Mouse (Mus musculus) activated CD4-positive, CD25-positive, alpha-beta regulatory T cell, adult 9 weeks (primary cell): ENCODE data around the gene Gng3. TPM values are rescaled to one million over a fixed set of nuclear protein-coding genes. Genes with fewer than 3 reads are reported as not detected.

Experiments used
- polyA plus RNA-seq: library from polyadenylated mRNA; unstranded; fragments of 100-300 nt; shearing (Covaris generic); gene quantifications from one replicate; pipeline ENCODE4 v1.2.1, GENCODE M21; 2017

The Gng3 gene
- 0.35 TPM for polyA plus RNA-seq

GRCm38 (mm10) chr19:8839103-8839907 lies at the start of gene Gng3:
Gene Gng3 (minus strand): TSS chr19:8839194.

GRCm38 (mm10) chr19:8883616-8884015 lies 44.6 kb upstream of the Gng3 start, which contains the start of the genes Lbhd1 and Gm49403:
Gene Lbhd1 (plus strand): TSS chr19:8883732.
Gene Gm49403 (plus strand): TSS chr19:8883930.

GRCm38 (mm10) chr19:8880311-8881033 lies 41.5 kb upstream of the Gng3 start, which contains the start of gene Uqcc3:
Gene Uqcc3 (minus strand): TSS chr19:8880923.

GRCm38 (mm10) chr19:8871267-8872186 lies 32.5 kb upstream of the Gng3 start, which contains the start of gene Ubxn1:
Gene Ubxn1 (plus strand): TSS chr19:8871496.

GRCm38 (mm10) chr19:8850402-8850901 lies 11.5 kb upstream of the Gng3 start, which contains the start of gene Lrrn4cl:
Gene Lrrn4cl (plus strand): TSS chr19:8850768.

GRCm38 (mm10) chr19:8837251-8837791 lies 1.7 kb downstream of the Gng3 start, which contains the start of gene Bscl2:
Gene Bscl2 (plus strand): TSS chr19:8837467.

GRCm38 (mm10) chr19:8829660-8830059 lies 9.3 kb downstream of the Gng3 start, which contains the start of gene AC129217.1:
Gene AC129217.1 (plus strand): TSS chr19:8829773.

GRCm38 (mm10) chr19:8819596-8820423 lies 19.2 kb downstream of the Gng3 start, which contains the start of gene Hnrnpul2:
Gene Hnrnpul2 (plus strand): TSS chr19:8820010.

GRCm38 (mm10) chr19:8818801-8819595 lies 20.0 kb downstream of the Gng3 start, which contains the start of gene Ttc9c:
Gene Ttc9c (minus strand): TSS chr19:8819333.

GRCm38 (mm10) chr19:8802130-8802821 lies 36.7 kb downstream of the Gng3 start, which contains the start of gene Zbtb3:
Gene Zbtb3 (plus strand): TSS chr19:8802555.

GRCm38 (mm10) chr19:8798264-8798946 lies 40.6 kb downstream of the Gng3 start, which contains the start of gene Polr2g:
Gene Polr2g (minus strand): TSS chr19:8798577.

Other genes with a start within 250 kb of the Gng3 start
- gene Slc22a8, start 247.9 kb downstream of the Gng3 start, polyA plus RNA-seq, result not detected
- not detected for gene Slc22a6, start 221.2 kb downstream of the Gng3 start, polyA plus RNA-seq
- gene Chrm1, start 175.4 kb downstream of the Gng3 start, polyA plus RNA-seq, result not detected
- 127 TPM for gene Slc3a2, start 115.8 kb downstream of the Gng3 start, polyA plus RNA-seq
- gene Wdr74, start 103.4 kb downstream of the Gng3 start, polyA plus RNA-seq, result 84.1 TPM
- gene 1700092M07Rik, start 98.5 kb downstream of the Gng3 start, polyA plus RNA-seq, result 3.2 TPM
- gene Stx5a, start 97.8 kb downstream of the Gng3 start, polyA plus RNA-seq, result 169 TPM
- gene Nxf1, start 82.1 kb downstream of the Gng3 start, polyA plus RNA-seq, result 265 TPM
- 102 TPM for gene Tmem223, start 68.2 kb downstream of the Gng3 start, polyA plus RNA-seq
- gene Tmem179b, start 64.7 kb downstream of the Gng3 start, polyA plus RNA-seq, result 170 TPM
- gene Taf6l, start 52.8 kb downstream of the Gng3 start, polyA plus RNA-seq, result 5.1 TPM
- gene Polr2g, start 40.6 kb downstream of the Gng3 start, polyA plus RNA-seq, result 164 TPM
- 3.8 TPM for gene Zbtb3, start 36.6 kb downstream of the Gng3 start, polyA plus RNA-seq
- gene Ttc9c, start 19.9 kb downstream of the Gng3 start, polyA plus RNA-seq, result 54.6 TPM
- 8.4 TPM for gene Hnrnpul2, start 19.2 kb downstream of the Gng3 start, polyA plus RNA-seq
- gene AC129217.1, start 9.4 kb downstream of the Gng3 start, polyA plus RNA-seq, result not detected
- 105 TPM for gene Bscl2, start 1.7 kb downstream of the Gng3 start, polyA plus RNA-seq
- not detected for gene Lrrn4cl, start 11.6 kb upstream of the Gng3 start, polyA plus RNA-seq
- gene Ubxn1, start 32.3 kb upstream of the Gng3 start, polyA plus RNA-seq, result 159 TPM
- 84.5 TPM for gene Uqcc3, start 41.7 kb upstream of the Gng3 start, polyA plus RNA-seq
- gene Lbhd1, start 44.5 kb upstream of the Gng3 start, polyA plus RNA-seq, result 110 TPM
- not detected for gene Gm49403, start 44.7 kb upstream of the Gng3 start, polyA plus RNA-seq
- gene 1810009A15Rik, start 49.7 kb upstream of the Gng3 start, polyA plus RNA-seq, result 59.2 TPM
- not detected for gene Gm49416, start 49.7 kb upstream of the Gng3 start, polyA plus RNA-seq
- gene Ints5, start 53.8 kb upstream of the Gng3 start, polyA plus RNA-seq, result 47.9 TPM
- gene Ganab, start 58.9 kb upstream of the Gng3 start, polyA plus RNA-seq, result 137 TPM
- 33.9 TPM for gene B3gat3, start 81.2 kb upstream of the Gng3 start, polyA plus RNA-seq
- 12.2 TPM for gene Rom1, start 90.2 kb upstream of the Gng3 start, polyA plus RNA-seq
- gene Eml3, start 90.4 kb upstream of the Gng3 start, polyA plus RNA-seq, result 68.2 TPM
- gene Mta2, start 102.7 kb upstream of the Gng3 start, polyA plus RNA-seq, result 197 TPM
- gene Tut1, start 114.7 kb upstream of the Gng3 start, polyA plus RNA-seq, result 47.2 TPM
- gene Eef1g, start 127.8 kb upstream of the Gng3 start, polyA plus RNA-seq, result 339 TPM
- 113 TPM for gene Ahnak, start 150.1 kb upstream of the Gng3 start, polyA plus RNA-seq
- not detected for gene Scgb1a1, start 248.8 kb upstream of the Gng3 start, polyA plus RNA-seq